Mouse (Mus musculus): ENCODE data around the gene Cdk14.
"Not testable (repeated sequence)": the region's sequence is repeated elsewhere in the genome, so short reads cannot be mapped to it uniquely, and the experiment has no call there.

Cdk14 gene

DNA sequence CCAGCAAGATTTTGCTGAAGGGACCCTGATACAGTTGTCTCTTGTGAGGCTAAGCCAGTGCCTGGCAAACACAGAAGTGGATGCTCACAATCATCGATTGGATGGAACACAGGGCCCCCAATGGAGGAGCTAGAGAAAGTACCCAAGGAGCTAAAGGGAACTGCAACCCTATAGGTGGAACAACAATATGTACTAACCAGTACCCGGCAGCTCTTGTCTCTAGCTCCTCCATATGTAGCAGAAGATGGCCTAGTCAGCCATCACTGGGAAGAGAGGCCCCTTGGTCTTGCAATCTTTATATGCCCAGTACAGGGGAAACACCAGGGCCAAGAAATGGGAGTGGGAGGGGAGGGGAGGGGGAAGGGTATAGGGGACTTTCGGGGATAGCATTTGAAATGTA is 515.2 kb downstream of the Cdk14 start:
- DNase-seq (ENCODE audit: low spot score in 2 of 2), result not testable (repeated sequence)

DNA sequence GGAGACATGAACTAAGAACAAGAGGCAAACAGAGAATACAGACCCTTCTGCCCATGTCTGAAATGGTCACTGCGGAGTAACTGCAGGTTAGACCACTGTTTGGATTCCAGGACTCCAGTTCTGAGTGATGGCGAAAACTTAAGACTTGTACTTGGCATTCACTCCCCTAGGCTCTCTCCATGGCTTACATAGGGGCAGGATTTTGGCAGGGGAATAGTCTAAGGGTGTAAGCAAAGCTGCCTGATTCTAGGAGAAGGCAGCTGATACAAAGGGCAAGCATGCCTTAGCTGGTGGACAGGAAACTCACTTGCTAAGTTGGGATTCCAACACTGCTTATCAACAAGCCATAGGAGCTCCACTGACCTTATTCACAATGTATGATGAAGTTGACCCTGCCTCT is 521.9 kb downstream of the Cdk14 start:
- no peak for DNase-seq (ENCODE audit: low spot score in 2 of 2)

DNA sequence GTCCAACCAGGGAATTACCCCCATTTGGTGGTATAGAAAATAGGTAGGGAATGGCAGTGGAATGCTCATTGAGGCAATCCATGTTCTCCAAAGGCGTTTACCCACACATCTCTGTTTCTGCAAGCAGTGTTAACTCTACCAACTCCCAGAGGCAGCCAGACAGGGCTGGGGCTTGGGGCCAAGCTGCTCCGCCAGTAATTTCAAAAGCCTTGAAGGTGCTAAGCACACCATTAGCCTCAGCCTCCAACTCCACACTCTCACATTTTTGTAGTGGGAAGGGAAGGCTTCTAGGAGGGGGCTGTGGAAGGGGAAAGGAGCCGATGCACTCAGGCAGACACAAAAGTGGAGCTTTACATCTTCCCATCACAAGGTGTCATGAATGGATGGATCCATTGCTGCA is 525.1 kb downstream of the Cdk14 start:
- DNase-seq (ENCODE audit: low spot score in 2 of 2), result no peak

DNA sequence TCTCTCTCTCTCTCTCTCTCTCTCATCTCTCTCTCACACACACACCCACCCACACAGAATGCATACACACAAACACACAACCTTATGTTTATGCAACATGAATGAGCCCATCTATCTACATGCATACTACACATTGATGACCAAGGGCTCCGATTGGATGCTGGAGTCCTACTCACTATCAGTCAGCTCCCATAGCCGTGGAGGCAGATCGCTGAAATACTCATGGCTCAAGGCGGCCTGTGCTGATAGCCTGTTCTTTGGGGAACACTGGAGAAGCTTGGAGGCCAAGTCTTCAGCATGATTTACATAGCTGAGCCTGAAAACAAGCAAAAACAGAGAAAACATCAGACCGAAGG is 526.3 kb downstream of the Cdk14 start:
- DNase-seq (ENCODE audit: low spot score in 2 of 2), result no peak

DNA sequence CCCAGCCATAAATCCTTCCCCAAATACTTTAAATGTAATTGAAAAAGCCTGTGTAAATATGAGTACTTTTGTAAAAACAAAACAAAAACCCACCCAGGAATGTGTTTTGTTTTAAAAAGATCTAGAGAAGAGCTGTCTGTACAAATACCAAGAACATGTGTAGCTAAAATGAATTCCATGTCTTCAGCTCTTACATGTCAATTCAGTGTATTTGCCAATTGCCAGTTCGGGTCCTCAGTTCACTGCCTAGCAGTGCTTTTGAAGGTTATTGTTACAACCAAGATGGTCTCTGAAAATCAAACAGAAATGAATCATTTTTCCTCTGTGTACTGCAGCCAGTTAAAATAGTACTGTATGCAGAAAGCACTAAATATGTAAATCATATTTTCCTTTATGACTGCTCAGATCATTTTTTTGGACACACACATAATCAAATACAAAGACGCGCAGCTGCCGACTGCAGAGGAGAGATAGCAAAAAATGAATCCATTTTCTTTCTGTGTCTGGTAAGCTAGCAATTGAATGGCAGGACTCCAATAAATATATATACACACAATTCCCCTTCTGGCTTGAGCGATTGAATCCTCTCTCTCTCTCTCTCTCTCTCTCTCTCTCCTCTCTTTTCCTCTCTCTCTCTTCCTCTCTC is 526.8 kb downstream of the Cdk14 start:
- no peak for DNase-seq (ENCODE audit: low spot score in 2 of 2)

DNA sequence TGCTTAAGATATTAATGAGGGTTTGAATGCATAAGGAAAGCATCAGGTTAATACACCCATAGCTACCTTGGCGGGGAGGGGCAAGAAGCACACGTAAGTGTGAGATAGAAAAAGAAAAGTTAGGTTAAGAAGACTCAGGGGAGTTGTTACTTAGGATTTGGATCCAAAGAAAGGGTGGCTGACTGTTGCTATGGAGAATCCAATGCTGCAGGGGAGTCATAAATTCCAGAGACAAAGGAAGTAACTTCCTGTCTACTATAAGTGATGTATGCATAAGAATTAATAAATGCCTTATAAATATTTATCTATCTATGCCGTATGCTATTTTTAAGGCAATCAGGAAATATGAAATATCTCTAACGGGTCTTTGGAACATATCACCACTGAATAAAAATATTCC is 527.4 kb downstream of the Cdk14 start:
- DNase-seq (ENCODE audit: low spot score in 2 of 2), result no peak

DNA sequence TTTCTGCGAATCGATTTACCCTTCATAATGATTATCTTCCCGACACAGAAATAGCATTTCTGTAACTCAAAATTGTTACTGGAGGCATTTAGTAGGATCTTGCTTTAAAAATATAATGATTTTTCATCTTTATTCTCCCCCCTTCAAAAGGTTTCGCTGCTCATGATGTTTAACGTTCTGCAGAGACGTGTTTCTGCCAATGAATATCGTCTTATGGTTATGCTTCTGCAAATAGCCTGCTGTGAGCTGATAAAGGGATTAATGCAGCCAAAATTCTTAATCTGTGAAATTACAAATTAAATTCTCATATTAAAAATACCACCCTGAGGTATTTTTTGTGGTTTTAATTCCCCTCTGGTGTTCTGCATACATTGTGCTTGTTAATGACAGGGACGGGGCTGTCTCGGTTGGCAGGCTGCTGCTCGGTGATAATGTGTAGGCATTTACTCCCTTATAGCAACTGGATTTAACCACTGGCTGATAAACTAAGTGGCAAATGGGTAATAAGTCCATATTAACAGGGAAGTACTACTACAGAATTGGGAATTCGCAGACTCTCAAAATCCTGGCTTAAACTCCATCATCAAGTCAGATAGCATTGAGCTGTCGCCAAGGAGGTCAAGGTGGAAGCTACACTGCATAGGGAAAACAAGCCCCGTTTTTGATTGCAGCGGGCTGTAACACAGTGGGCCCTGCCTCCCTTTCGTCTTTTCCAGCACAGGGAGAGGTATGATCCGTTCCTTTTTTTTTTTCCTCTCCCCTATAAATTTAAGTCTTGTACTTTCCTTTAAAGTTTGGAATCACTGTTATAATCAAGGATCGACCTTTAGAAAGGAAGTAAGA is 528.0 kb downstream of the Cdk14 start:
- DNase-seq (ENCODE audit: low spot score in 2 of 2), result no peak

DNA sequence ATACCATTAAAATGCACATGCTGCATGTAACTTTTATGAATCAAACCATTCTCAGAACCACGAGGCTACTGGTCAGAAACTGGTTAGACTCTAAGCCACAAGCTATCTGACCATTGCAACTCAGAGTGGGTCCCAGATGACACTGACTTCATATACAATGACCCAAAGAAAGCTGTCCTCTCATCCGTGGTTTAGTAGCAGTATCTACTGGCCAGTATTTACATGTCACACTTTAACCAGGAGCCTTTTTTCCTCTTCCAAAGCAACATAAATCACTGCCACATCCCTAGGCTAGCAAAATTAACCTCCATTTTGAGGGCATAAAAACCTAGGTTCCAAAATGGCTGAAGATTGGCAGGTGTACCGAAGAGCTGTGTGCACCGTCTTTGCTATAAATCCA is 533.0 kb downstream of the Cdk14 start:
- DNase-seq (ENCODE audit: low spot score in 2 of 2), result no peak

DNA sequence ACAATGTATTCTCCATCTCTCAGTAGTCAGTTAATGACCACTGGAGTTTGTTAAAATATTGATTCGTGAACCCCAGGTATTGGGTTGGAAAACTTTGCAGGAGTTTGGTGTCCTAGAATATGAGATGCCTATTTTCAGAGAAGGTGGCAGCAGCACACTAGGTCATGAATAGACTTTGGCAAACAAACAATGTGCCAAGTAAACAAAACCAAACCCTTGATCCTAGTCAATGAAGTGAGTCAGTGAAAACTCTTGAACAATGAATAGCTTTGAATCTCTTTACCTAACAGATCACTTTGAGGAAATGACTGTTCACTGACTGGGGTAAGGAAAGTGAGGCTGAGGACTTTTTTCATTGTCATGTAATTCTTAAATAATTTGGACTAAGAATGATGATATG is 537.3 kb downstream of the Cdk14 start:
- no peak for DNase-seq (ENCODE audit: low spot score in 2 of 2)

DNA sequence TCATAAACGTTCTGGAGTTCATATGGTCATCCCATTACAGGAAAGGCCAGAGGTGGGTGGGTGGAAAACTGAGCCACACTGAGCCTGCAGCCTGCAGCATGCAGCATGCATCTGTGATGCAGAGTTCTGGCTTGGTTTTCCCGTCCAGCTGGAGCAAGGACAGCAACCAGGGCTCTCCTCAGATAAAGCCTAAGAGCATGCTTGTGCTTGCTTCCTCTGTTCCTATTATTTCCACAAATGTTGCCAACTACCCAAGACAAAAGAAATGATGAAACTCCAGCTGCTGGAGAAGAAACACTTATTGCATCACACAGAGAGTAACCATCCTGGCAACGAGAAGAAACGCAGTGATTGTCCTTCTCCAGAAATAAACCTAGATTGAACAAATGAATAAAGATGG is 539.8 kb downstream of the Cdk14 start:
- DNase-seq (ENCODE audit: low spot score in 2 of 2), result no peak

DNA sequence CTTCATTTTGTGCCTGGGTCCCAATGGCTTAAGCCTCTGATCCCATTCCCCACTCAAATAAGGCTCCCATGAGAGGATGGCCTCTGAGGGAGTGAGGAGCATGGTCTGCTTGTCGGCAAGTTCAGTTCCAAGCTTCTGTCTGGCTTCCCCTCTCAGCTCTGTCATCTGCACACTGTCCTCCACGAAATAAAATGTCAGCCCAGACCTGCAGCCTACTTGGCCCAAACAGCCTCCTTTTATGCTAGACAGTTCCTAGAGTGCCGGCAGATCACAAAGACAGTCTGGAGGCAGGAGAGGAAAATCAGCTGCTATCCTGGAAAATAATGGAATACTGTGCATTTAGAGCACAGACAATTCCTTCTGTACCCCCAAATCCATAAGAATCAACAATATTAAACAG is 541.2 kb downstream of the Cdk14 start:
- no peak for DNase-seq (ENCODE audit: low spot score in 2 of 2)

DNA sequence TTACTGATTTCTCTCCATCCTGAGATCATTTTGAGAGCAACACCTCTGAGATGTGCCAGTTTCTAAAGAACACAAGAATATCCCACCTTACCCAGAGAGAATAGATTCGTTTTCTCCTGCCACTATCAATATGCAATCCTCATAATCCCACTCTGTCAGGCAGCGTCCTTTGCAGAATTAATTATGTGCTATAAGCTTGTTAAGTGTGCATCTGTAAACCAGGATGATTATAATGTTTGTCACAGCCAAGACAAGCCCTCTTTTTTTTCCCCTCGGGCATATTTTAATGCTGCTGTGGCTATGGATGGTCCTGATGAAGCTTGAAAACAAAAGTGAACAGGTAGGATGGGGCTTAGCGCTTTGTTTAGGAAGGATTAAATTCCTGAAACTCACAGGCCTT is 542.5 kb downstream of the Cdk14 start:
- no peak for DNase-seq (ENCODE audit: low spot score in 2 of 2)

DNA sequence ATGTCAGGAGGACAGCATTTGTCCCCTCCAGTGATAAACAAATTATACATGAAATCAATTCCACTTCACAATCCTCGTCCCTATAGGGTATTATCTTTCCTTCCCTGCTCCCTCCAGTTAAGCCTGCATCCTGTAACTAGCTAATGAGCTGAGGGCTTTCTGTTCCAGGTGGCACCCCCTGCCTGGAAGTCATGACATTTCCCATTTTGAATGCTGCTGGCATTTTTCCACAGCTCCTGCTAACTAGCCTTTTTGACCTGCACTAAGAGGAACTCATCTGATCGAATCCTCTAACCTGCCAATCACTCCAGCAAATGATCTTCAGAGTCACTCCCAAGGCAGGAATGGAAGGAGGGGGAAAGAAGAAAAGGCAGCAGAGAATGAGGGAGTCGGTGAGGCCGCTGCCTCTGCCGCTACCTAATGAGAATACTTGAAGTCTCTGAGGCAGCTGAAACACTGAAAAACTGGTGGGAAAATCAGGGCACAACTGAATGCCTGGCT is 542.9 kb downstream of the Cdk14 start:
- no peak for DNase-seq (ENCODE audit: low spot score in 2 of 2)

DNA sequence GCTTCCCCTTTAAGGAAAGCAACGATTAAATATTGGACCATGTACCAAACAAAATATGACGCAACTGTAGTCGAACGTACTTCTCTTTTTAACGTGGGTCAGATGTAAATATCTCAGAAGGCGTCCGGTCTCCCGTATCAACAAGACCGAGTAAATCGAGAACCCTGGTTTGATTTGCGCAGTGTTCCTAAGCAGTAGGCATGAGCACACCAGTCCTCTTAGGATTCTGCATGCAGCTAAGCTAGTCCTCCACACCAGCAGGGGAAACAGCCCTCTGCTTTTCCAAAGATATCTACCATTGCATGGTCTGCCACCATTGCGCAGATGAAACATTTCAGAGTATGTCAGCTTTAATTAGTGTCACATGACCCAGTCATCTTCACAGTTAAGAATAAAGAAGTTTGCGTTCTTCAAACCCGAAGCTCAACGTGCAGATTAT is 543.4 kb downstream of the Cdk14 start:
- no peak for DNase-seq (ENCODE audit: low spot score in 2 of 2)

DNA sequence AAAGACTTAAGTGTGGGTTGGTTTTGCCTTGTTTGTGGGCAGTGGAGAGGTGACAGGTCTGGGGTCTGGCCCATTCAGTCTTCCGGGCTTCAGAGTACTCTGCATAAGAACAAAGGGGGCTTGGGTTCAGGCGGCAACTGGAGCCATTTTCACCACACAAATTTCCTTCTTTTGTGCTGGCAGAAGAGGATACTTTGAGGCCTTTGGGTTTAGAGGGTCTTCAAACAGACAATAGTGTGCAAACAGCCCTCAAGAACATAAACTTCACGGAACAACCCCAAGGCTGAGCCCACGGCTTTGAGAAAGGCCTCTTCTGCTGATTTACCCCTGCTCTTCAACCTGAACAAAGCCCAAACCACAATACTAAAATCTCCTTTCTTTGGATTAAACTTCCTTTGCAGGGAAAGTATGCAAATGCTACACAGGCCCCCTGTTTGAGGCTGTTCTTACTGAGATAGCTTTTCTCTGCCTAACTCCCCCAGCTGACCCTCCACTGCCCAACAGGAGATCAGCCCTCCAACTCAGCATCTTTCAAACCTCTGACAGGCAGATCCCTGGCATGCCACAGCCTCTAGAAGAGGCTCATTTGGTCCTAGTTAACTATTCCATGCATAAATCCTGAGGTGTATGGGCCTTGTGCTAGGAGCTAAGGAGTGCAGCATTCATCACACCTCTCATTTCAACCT is 549.9 kb downstream of the Cdk14 start:
- no peak for DNase-seq (ENCODE audit: low spot score in 2 of 2)

DNA sequence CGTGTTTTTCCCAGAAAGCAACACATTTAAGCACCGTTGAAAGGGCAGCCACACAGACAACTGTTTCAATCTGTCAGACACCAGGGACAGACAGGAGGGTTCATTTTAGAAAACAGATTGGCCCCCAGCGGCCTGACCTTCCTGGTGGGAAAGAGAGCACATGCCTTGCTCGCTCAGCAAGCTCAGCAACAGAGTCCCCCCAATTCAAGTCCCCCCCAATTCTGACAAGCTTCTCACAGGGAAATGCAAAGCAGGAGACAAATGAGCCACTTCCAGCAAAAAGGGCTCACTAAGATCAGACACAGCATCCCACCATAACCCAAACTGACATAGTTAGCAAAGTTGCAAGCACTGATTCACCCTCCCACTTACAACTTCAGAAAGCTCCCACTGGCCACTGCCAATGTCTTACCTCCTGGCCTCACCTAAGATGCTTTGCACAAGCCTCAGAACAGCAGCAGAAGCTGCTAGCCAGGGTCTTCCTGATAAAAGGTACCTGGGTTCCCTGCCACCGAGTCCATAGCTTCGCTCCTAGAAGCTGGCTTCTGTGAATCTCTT is 551.5 kb downstream of the Cdk14 start:
- no peak for DNase-seq (ENCODE audit: low spot score in 2 of 2)

DNA sequence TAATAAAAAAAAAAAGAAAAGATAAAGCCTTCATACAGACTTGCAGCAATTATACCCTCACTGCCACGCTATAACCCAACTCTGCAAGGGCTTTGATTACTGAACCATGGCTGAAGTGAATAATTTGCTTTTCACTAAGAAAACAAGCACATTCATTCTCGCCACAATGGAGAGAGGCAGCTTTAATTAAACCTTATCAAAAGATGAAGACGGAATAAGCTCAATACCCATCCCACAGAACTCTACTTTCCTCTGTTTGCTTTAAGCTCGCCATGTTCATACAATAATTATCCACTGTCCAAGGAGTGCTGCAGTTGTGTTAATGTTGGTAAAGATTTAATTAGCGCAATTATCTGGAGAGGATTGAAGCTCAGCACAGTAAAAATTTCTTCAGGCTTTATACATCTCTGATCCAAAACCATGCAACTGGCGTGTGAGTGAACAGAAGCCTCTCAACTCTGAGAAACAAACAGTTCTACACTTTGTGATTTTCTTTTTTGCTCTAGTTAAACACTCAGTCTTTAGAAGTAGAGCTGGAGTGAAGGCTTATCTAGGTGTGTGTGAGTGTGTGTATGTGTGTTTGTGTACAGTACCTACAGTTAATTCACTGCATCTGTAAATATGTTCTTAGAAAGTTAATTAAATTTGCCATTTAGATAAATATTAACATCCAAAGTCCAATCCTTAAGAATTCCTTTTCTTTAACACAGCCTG is 552.1 kb downstream of the Cdk14 start:
- no peak for DNase-seq (ENCODE audit: low spot score in 2 of 2)

DNA sequence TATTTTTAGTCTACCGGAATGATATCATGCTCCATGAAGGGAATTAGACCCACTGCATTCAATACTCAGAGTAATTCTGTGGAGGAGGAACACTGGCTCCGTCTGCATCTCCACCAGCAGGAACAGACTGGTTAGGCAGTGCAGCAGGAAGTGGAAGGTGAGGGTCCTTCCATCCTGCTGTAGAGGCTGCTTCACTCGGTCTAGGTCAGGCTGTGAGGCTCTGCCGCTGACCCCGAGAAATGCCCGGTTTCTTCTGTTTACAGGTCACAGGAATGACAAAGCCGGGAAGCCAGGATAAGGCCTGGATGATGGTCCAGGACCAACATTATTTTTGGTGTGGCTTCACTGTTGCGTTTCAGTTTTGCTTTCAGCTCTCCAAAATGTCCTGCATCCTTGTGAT is 553.2 kb downstream of the Cdk14 start:
- DNase-seq (ENCODE audit: low spot score in 2 of 2), result no peak

DNA sequence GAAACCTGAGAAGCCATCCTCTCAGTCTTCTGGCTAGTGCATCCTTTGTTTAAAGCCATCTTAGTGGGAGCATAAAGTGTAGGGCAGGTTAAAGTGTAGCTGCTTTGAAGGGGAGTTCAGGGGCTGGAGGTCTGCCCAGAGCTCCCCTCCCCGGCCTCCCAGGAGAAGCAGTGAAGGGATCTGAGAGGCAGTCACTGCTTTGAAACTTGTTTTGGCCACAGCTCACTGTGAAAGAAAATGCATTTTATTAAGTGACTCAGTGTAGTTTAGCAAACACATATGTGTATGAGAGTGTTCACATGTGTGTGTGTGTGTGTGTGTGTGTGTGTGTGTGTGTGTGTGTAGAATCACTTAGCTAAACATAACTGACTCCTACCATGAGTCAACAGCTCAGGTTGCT is 554.0 kb downstream of the Cdk14 start:
- DNase-seq (ENCODE audit: low spot score in 2 of 2), result no peak

DNA sequence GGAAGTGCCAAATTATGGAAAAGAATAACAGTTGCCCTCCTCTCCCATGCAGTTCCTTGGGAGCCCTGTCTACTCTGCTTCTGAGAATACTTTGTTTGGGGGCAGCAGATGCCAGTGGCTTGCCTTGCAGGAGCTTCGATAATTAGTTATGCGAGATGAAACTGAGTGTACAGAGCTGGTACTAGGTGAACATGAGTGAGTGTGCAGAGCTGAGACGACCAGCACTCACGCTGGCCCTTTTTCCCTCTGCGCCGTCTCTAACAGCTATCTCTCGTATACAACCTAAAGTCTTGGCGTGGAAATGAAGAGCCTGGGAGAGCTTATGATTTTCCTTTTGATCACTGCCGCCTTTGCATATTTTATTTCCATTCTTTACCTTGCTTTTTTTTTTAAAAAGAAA is 558.5 kb downstream of the Cdk14 start:
- DNase-seq (ENCODE audit: low spot score in 2 of 2), result no peak

DNA sequence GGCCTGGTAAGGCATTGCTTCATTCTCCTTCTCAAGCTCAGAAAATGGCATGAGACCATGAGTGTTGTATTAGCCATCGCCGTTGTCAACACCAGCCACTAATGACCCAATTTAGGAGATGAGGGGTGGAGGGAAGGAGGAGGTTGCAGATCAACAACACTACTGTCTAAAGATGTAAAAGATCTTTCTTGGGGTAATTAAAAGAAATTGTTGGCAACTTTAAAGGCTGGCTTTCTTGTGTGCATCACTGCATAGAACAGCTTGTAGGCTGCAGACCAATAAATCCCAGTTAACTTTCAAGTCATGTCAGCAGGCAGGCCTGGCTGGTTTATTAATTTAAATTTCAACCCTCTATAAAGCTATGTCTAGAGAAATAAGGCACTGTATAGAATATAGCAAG is 559.0 kb downstream of the Cdk14 start:
- DNase-seq (ENCODE audit: low spot score in 2 of 2), result no peak

Measured in frontal cortex, postnatal 10 days (tissue).